Mouse (Mus musculus) lung, postnatal 25 days (tissue): ENCODE results near the gene Sox5.

ENCODE experiments used
- DNase-seq: peaks from one replicate; pipeline ENCODE4 v3.0.0; 2022; ENCODE audit warnings: low spot score

Gene Sox5

GRCm38 (mm10) chr6:144716376-144716775, 65.4 kb downstream of the Sox5 start:
- DNase-seq = no peak

GRCm38 (mm10) chr6:144711841-144712240, 69.9 kb downstream of the Sox5 start:
- peak; percentile 62 for DNase-seq

GRCm38 (mm10) chr6:144710816-144711215, 71.0 kb downstream of the Sox5 start:
- peak; percentile 75 for DNase-seq

- no peak for DNase-seq
Observed at GRCm38 (mm10) chr6:144709614-144710180, 72.1 kb downstream of the Sox5 start.

GRCm38 (mm10) chr6:144708410-144708809, 73.4 kb downstream of the Sox5 start:
- no peak for DNase-seq

GRCm38 (mm10) chr6:144707976-144708375, 73.8 kb downstream of the Sox5 start:
- DNase-seq = no peak

- DNase-seq = no peak
Observed at GRCm38 (mm10) chr6:144704962-144705361, 76.8 kb downstream of the Sox5 start.

GRCm38 (mm10) chr6:144695660-144696059, 86.1 kb downstream of the Sox5 start:
- DNase-seq = no peak

GRCm38 (mm10) chr6:144693211-144693899, 88.4 kb downstream of the Sox5 start:
- no peak for DNase-seq

GRCm38 (mm10) chr6:144691298-144692041, 90.3 kb downstream of the Sox5 start:
- peak; percentile 35 for DNase-seq

GRCm38 (mm10) chr6:144689076-144689475, 92.7 kb downstream of the Sox5 start:
- no peak for DNase-seq

- DNase-seq = no peak
Observed at GRCm38 (mm10) chr6:144687681-144688080, 94.1 kb downstream of the Sox5 start.

GRCm38 (mm10) chr6:144681045-144681789, 100.6 kb downstream of the Sox5 start:
- DNase-seq = no peak

- DNase-seq = no peak
Observed at GRCm38 (mm10) chr6:144677491-144678133, 104.2 kb downstream of the Sox5 start.

- no peak for DNase-seq
Observed at GRCm38 (mm10) chr6:144675111-144675510, 106.7 kb downstream of the Sox5 start.

GRCm38 (mm10) chr6:144673906-144674305, 107.9 kb downstream of the Sox5 start:
- no peak for DNase-seq

- no peak for DNase-seq
Observed at GRCm38 (mm10) chr6:144670433-144671167, 111.2 kb downstream of the Sox5 start.

- no peak for DNase-seq
Observed at GRCm38 (mm10) chr6:144666617-144667016, 115.2 kb downstream of the Sox5 start.

GRCm38 (mm10) chr6:144664765-144665164, 117.0 kb downstream of the Sox5 start:
- DNase-seq = no peak

GRCm38 (mm10) chr6:144663516-144664074, 118.2 kb downstream of the Sox5 start:
- DNase-seq = no peak
